Mouse (Mus musculus) heart, adult 11 months (tissue): Measurements from ENCODE around the gene Hist1h3g.

ENCODE experiments used
- DNase-seq: peaks from one replicate; pipeline ENCODE4 v3.0.0; 2022

The Hist1h3g gene

GRCm38 (mm10) chr13:23581408-23582218 is 46.4 kb downstream of the Hist1h3g start, which contains the start of gene Hist1h4d:
Gene Hist1h4d (plus strand): TSS chr13:23581598.
- peak; percentile 100 for DNase-seq

DNA sequence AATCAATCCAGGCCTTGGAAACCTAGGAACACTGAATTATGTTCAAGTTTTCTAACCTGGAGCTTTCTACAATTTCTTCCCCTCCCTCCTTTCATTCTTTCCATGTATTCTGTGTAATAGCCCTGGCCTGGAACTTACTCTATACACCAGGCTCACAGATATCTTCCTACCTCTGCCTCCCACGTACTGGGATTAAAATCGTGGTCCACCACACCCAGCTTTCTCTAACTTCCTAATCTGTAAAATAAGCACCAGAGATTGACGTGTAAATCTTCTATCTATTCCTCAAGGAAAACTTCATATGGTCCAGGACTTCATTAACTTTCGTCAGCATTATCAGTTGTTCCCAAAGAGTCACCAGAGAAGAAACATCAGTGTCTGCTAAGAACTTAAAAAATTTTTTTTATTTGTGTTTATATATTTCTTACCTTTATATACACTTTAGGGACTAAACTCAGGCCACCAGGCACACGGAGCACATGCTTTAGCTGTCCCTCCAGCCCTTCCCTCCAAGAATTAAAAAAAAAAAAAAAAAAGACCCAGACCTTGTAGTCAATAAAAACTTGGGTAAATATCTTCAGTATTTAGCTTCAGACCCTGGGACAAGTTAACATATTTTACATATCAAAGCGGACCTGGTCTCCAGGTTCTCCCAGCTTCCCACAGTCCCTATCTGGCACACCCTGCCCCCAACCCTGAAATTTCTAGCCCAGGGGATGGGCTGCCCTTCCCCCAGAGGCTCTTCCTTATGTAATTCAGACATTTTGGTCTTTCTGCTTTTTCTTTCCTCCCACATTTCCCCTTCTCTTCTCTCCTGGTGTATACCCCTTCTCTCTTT is 47.2 kb downstream of the Hist1h3g start:
- DNase-seq, result peak; percentile 76

DNA sequence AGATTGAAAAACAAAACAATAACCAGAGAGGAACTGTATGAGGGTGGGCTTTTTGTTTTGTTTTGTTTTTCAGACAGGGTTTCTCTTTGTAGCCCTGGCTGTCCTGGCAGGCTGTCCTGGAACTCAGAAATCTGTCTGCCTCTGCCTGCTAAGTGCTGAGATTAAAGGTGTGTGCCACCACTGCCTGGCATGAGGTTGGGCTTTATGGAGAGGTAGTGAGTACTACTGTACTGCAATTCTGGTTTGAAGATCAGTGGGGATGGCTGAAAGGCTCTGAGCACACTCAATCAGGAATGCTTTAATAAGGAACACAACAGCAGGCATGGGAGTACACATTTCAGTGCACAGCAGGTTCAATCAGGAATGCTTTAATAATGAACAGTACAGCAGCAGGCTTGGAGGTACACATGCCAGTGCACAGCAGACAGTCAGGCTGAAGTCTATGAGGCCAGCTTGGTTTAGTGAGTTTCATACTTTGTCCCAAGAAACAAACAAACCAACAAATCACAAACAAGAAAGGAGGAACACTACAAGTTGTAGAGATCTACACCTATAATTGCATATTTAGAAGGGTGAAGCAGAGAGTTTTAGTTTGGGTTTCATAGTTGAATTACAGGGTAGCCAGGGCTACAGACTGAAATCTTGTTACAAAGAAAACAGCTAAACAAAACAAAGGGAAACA is 48.3 kb downstream of the Hist1h3g start:
- peak; percentile 80 for DNase-seq

- DNase-seq, result no peak
Observed at GRCm38 (mm10) chr13:23584331-23584730, 49.1 kb downstream of the Hist1h3g start.

DNA sequence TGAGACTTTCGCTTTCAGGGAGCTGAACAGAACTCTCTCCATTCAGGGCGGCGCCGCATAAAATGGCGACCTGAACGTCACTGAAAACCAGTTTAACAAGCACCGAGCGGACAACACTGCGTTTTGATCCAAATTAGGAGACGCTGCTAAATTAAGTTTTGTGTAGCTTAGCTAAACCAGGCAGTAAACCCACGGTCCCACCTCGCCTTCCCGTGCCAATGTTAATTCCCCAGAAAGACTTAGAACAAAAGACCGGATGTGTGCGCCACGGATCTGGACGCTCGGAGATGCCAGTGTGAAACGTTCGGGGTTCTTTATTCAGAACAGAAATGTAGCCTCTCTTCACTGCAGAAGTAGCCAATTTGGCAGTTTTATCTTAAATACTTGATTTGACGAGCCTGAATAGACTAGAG is 49.8 kb downstream of the Hist1h3g start:
- peak; percentile 98 for DNase-seq
